Mouse (Mus musculus) G1E (cell line): ENCODE results near the gene Magi2. TPM values are rescaled to one million over a fixed set of nuclear protein-coding genes. Genes with fewer than 3 reads are reported as not detected.

Source experiments
- ATAC-seq: 2 replicates; pipeline ENCODE4 v1.8.0; 2016; ENCODE audit warnings: mild to moderate bottlenecking; ENCODE audit not compliant: insufficient number of reproducible peaks, poor library complexity, low FRiP score, severe bottlenecking; ENCODE audit errors: extremely low read depth
- DNase-seq: peaks from one replicate; pipeline ENCODE4 v3.0.0; 2012; ENCODE audit warnings: low spot score
- H3K27me3 ChIP-seq: 2 replicates; pipeline ENCODE4 v1.6.1; 2012; ENCODE audit warnings: mild to moderate bottlenecking, low read length, inconsistent platforms; ENCODE audit not compliant: insufficient read depth
- H3K36me3 ChIP-seq: replicated peaks from 2 replicates; pipeline ENCODE3; 2012; ENCODE audit warnings: mild to moderate bottlenecking, inconsistent platforms
- H3K4me1 ChIP-seq: 2 replicates; pipeline ENCODE4 v1.6.1; 2012; ENCODE audit warnings: low read depth, low read length, inconsistent platforms, mixed read lengths; ENCODE audit not compliant: insufficient read depth
- H3K4me3 ChIP-seq: 2 replicates; pipeline ENCODE4 v1.5.1; 2012; ENCODE audit warnings: low read depth, mild to moderate bottlenecking, inconsistent platforms, low read length, moderate library complexity, mixed read lengths
- H3K9me3 ChIP-seq: replicated peaks from 2 replicates; pipeline ENCODE4 v1.6.1; 2012; ENCODE audit warnings: inconsistent platforms
- CTCF ChIP-seq: IDR thresholded peaks from 2 replicates; pipeline ENCODE4 v1.5.1; 2012; ENCODE audit warnings: low read depth, low read length, inconsistent platforms, mixed read lengths
- GATA1 ChIP-seq: IDR thresholded peaks from 2 replicates; pipeline ENCODE4 v1.6.1; 2012; ENCODE audit warnings: borderline replicate concordance, low read length, inconsistent platforms, mixed read lengths
- GATA2 ChIP-seq: IDR thresholded peaks from 2 replicates; pipeline ENCODE4 v1.6.1; 2012; ENCODE audit warnings: low read depth, low read length, inconsistent platforms, borderline replicate concordance
- POLR2AphosphoS5 ChIP-seq: IDR thresholded peaks from 2 replicates; pipeline ENCODE4 v1.6.1; 2012; ENCODE audit warnings: low read depth, low read length, inconsistent platforms; ENCODE audit not compliant: insufficient replicate concordance
- TAL1 ChIP-seq: conservative IDR thresholded peaks from 2 replicates; pipeline ENCODE4 v1.6.1; 2012; ENCODE audit warnings: low read depth, low read length, inconsistent platforms, mixed read lengths
- polyA plus RNA-seq: library from polyadenylated mRNA; stranded (reverse); fragments of >175 nt; gene quantifications from 2 replicates; pipeline ENCODE4 v1.2.3, GENCODE M21; 2012
- total RNA-seq, 2 experiments: library from RNA; stranded (forward) in 1 of 2; stranded (reverse) in 1 of 2; fragments of 200-1000 nt in 1 of 2; fragments of >200 nt in 1 of 2; fragmentation: Nextera tagmentation in 1 of 2; gene quantifications; 2 replicates each; pipeline ENCODE4 v1.2.3; 2014 to 2017

The Magi2 gene
- total and polyA plus RNA-seq, 3 experiments: 0.69 to 1.3 (median 1.1) TPM

DNA sequence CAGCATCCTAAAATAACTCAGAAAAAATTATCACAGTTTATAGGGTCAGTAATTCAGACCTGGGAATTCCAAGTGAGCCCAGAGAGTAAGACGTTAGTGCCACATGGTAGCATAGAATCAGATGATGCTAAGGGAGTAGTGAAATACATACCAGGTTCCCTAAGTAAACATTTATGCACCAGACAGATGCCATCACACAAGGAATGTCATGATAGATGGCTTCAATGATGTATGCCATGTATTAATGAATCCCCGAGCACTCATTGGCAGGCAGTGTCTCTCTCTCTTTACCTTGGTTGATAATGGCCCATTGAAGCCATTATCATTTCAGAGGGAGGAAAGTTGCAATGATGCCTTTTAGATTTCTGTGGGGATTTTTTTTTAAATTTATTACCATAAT lies 490.5 kb downstream of the Magi2 start:
- Histone ChIP-seq H3K4me1 (no peaks in the 10 kb centered on the region), H3K36me3 (no peaks in the 10 kb centered on the region), H3K4me3 (no peak overlapping the region), H3K27me3 (no peaks in the 10 kb centered on the region), H3K9me3 (no peaks in the 10 kb centered on the region)
- DNase-seq (no peak), ATAC-seq (no peak)
- TF ChIP-seq CTCF: no peak
- TF ChIP-seq TAL1: no peak
- TF ChIP-seq GATA2: no peak
- TF ChIP-seq POLR2AphosphoS5: no peak
- no peak for TF ChIP-seq GATA1

DNA sequence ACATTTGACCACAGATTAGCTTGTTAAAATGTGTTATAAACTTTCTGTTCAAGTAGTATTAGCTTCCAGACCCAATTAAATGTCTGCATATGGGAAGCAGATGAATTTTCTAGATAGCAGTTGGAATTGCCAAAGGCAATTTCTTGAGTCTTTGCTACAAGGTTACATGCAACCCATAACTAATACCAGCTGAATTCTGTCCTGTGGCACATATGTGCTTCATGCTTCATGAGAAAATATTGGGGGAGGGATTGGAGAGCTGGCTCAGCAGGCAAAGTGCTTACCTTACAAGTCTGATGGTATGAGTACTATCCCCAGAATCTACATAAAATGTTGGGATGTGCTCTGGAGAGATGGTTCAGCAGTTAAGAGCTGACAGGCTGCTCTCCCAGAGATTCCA lies 499.4 kb downstream of the Magi2 start:
- no peak for ATAC-seq
- DNase-seq: no peak
- Histone ChIP-seq H3K36me3 (no peaks in the 10 kb centered on the region), H3K4me3 (no peak overlapping the region), H3K27me3 (no peaks in the 10 kb centered on the region), H3K4me1 (no peaks in the 10 kb centered on the region), H3K9me3 (no peaks in the 10 kb centered on the region)
- TF ChIP-seq CTCF (no peak), TAL1 (no peak)

DNA sequence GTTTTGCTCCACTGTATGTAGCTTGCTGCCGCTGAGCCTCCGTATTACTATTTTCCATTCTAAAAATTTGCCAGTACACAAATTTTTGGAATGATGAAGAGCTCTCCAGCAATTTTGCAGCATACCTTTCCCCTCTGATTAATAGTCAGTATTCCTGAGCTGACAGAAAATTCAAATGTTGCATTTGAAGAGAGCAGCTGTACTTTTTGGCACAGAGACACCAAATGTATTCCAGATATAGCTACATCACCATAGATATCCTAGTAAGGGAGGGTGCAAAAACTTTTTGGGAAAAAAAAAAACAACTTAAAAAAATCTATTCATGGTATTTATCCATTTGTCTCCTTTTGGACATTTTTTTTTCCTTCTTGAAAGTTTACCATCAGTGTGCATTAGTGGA lies 518.5 kb downstream of the Magi2 start:
- no peak for TF ChIP-seq CTCF
- no peak for TF ChIP-seq GATA2
- no peak for TF ChIP-seq GATA1
- no peak for TF ChIP-seq POLR2AphosphoS5
- TF ChIP-seq TAL1: no peak
- Histone ChIP-seq H3K27me3 (no peaks in the 10 kb centered on the region), H3K36me3 (no peaks in the 10 kb centered on the region), H3K4me3 (no peak overlapping the region), H3K4me1 (no peaks in the 10 kb centered on the region), H3K9me3 (no peaks in the 10 kb centered on the region)
- DNase-seq (no peak), ATAC-seq (no peak)

DNA sequence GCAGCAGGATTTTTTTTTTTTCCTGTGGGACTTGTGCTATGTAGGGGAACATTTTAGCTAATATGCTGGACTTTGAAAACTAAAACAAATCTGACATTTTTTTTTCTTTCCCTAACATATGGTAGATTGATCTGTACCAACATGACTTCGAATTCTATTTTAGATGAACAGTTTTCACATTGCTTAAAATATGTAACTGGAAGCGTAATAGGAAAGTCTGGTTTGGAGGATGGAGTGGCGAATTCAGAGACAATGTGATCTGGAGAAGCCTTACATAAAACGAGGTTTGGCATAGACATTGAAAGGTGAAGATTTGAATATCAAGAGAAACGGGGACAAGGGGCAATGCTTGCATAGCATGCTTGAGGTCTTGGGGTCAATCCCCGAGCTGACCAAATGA lies 519.1 kb downstream of the Magi2 start:
- no peak for ATAC-seq

DNA sequence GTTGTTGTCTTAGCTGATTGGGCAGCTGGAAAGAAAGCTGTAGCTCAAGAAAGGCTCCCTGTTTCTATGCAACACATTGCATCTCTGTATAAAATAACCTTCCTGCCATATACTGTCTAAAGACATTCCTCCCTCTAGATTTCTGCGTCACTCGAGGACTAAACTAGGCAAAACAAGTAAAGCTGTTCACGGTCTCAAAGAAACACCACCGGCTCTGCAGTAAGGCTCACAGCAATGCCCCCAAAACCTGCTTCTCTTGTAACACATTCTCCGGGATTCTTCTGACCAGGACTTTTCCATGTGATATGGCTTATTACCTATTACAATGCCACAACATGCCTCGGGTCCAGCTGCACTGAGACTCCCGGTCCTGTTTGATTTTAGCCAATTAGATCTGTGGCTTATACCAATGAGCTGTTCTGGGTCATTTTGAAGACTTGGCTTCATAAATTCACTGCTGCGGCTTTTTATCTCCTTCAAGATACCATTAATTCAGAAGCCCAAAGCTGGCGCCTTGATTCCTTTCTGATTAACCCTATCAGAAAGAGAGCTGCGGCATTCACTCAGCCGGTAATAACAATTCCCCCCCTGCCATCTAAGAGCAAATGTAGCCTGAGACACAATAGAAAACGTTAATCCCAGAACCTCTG lies 520.2 kb downstream of the Magi2 start:
- TF ChIP-seq POLR2AphosphoS5: no peak
- TF ChIP-seq CTCF: no peak
- no peak for TF ChIP-seq GATA2
- no peak for TF ChIP-seq GATA1
- TF ChIP-seq TAL1: no peak
- ATAC-seq: no peak
- Histone ChIP-seq H3K4me3 (no peak overlapping the region), H3K36me3 (no peaks in the 10 kb centered on the region), H3K27me3 (no peaks in the 10 kb centered on the region), H3K4me1 (no peaks in the 10 kb centered on the region), H3K9me3 (no peaks in the 10 kb centered on the region)
- DNase-seq: no peak

More for the DNA sequence above, 519.1 kb downstream of the Magi2 start:
- Histone ChIP-seq H3K4me1 (no peaks in the 10 kb centered on the region), H3K4me3 (no peak overlapping the region), H3K36me3 (no peaks in the 10 kb centered on the region), H3K9me3 (no peaks in the 10 kb centered on the region), H3K27me3 (no peaks in the 10 kb centered on the region)
- no peak for DNase-seq
- no peak for TF ChIP-seq TAL1
- TF ChIP-seq CTCF: no peak
- TF ChIP-seq POLR2AphosphoS5: no peak
- no peak for TF ChIP-seq GATA1
- TF ChIP-seq GATA2: no peak

DNA sequence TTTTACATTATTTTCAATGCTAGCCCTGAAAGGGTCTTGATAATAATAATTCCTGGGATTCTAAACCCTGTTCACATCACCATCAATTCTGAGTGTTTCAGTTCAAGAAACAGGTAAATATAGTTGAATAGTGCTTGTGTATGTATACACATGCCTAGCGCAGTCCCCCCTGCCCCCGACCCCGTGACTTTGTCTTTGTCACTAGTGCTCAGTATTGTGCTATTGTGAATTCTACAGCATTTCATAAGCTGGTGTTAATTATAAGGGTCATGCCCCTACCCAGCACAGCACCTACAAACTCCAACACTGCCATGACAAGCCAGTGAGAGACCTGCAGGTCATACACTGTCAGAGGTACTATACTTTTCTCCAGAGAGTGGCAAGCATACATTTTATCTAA lies 520.8 kb downstream of the Magi2 start:
- no peak for TF ChIP-seq TAL1
- no peak for TF ChIP-seq GATA2
- no peak for TF ChIP-seq CTCF
- no peak for TF ChIP-seq GATA1
- TF ChIP-seq POLR2AphosphoS5: no peak
- no peak overlapping the region for H3K4me3 ChIP-seq
- DNase-seq (no peak), ATAC-seq (no peak)
- H3K27me3 ChIP-seq: no peaks in the 10 kb centered on the region
- H3K9me3 ChIP-seq: no peaks in the 10 kb centered on the region
- no peaks in the 10 kb centered on the region for H3K4me1 ChIP-seq
- H3K36me3 ChIP-seq: no peaks in the 10 kb centered on the region

DNA sequence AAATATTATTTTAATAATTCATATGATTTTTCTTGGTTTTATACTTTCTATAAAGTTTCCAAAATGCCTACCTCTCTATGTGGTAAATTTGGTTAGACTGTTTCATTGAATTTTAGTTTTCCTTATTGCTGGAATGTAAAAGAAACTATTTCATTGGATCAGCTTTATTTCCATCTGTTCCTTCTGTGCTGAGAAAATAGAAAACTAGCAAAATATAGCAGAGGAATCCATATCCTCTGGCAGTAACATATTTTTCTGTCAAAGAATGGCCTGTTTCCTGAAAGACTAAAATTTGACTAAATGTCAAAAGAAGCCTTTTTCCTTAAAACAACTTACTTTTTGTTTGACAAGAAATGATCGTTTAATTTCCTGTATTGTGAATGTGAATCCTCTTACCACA lies 552.4 kb downstream of the Magi2 start:
- H3K36me3 ChIP-seq: no peaks in the 10 kb centered on the region
- H3K4me1 ChIP-seq: no peaks in the 10 kb centered on the region
- no peak overlapping the region for H3K4me3 ChIP-seq
- H3K9me3 ChIP-seq: no peaks in the 10 kb centered on the region
- H3K27me3 ChIP-seq: no peaks in the 10 kb centered on the region
- ATAC-seq (no peak), DNase-seq (no peak)
- no peak for TF ChIP-seq TAL1
- no peak for TF ChIP-seq CTCF
- no peak for TF ChIP-seq POLR2AphosphoS5
- TF ChIP-seq GATA1: no peak
- no peak for TF ChIP-seq GATA2
